Mouse (Mus musculus) effector memory CD4-positive, alpha-beta T cell, adult 5 months (primary cell): Measurements from ENCODE around the gene Olfr1289. TPM values are rescaled to one million over a fixed set of nuclear protein-coding genes. Genes with fewer than 3 reads are reported as not detected.

ENCODE experiments used
- polyA plus RNA-seq: library from polyadenylated mRNA; unstranded; fragments of 100-300 nt; shearing (Covaris generic); gene quantifications from one replicate; pipeline ENCODE4 v1.2.1, GENCODE M21; 2017

Olfr1289 gene
- not detected for polyA plus RNA-seq

DNA sequence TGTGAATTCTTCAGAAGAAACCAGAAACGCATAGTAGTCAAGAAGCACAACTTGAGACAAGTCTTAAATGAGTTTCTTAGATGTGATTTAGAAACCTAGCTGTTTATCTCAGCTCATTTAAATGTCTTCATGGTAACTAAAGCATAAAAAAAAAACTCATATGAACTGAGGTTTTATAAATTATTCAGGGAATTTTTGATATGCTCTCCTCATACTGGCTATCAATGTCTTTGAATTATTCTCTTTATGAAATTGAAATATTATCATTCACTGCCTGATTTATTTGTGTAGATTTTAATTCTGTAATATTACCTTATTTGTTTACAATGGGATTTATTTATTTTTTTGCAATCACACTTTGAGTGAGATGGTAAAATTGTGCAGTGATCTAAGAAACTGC is at the start of gene Olfr1289:
TSS of gene Olfr1289 (plus strand) at position 301 of the 400 bp plus-strand sequence.

DNA sequence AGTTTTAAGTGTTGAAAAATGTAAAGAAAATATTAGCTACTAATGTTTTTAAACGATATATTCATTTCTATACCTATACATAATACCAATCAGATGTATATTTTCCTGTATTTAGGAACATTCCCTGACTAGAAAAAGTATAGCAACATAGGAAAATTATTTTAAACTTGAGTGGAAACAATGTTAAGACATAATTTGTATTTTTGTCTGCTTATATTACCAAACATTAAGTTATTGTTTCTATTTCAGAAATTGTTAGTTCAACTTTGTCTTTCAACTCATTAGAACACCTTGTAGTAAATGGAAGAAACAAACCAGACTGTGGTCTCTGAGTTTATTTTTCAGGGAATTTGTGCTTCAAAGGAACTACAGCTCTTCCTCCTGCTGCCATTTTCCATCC is 31.8 kb upstream of the Olfr1289 start, which contains the start of gene Olfr1287:
TSS of gene Olfr1287 (plus strand) at position 301 of the 400 bp plus-strand sequence.

DNA sequence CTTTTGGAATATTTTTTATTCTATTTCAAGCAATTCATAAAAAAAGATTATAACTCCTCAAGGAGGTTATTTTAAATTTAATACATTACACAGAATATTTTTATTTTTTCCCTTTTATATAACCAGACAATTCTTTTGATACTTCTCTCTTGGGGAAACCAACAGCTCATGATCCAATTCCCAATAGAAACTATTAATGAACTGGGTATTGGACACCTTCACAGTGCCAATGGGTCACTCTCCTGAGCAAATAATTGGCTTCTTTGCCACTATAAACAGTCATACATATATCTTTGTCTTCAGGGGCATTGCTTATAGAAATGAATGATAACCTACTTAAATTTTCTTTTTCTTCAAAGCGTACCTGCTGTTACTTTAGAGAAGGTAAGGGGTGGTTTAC is 6.8 kb upstream of the Olfr1289 start, which contains the start of gene Olfr1288:
TSS of gene Olfr1288 (plus strand) at position 301 of the 400 bp plus-strand sequence.

DNA sequence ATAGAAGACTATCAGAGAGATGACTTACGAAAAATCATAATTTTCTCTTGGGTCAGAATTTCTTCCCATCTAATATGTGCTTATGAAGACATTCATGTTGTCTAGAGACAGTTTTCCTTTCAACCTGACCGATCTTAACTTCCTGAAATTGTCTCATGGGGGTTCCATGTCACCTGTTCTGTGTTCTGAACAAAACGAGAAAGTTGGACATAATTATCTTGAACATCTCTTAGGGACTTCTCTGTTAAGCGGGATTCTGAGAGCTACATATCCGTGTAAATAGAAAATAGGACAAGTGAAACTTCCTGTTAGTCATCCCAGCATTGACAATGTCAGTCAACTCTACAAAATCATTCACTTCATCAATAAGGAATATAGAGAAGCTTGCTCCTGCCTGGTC is 13.1 kb downstream of the Olfr1289 start, which contains the start of gene Olfr1290:
TSS of gene Olfr1290 (minus strand) at position 101 of the 400 bp plus-strand sequence.

DNA sequence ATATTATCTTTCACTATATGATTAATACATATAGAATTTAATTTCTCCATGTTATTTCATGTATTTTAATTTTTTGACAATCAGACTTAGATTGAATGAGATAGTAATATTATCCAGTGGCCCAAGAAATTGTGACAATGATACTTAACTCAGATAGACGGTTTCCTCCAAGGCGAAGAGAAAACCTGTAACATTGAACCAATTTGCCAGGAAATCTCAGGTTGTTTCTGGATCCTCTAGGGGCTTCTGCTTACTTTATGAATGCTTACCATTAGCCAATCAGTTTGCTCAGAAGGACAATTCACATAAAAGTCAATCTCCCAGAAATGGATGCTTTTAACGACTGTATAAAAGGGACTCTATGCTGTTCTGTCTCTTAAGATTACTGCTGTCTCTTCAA is 16.3 kb downstream of the Olfr1289 start, which contains the start of gene Olfr1291-ps1:
TSS of gene Olfr1291-ps1 (plus strand) at position 301 of the 400 bp plus-strand sequence.

DNA sequence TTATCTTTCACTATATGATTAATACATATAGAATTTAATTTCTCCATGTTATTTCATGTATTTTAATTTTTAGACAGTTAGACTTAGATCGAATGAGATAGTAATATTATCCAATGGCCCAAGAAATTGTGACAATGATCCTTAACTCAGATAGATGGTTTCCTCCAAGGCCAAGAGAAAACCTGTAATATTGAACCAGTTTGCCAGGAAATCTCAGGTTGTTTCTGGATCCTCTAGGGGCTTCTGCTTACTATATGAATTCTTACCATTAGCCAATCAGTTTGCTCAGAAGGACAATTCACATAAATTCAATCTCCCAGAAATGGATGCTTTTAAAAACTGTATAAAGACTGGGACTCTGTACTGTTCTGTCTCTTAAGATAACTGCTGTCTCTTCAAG is 44.3 kb downstream of the Olfr1289 start, which contains the start of gene Olfr1293-ps:
TSS of gene Olfr1293-ps (plus strand) at position 301 of the 400 bp plus-strand sequence.

Other genes starting within 250 kb of the Olfr1289 start
- not detected for gene Olfr1275, start 245.5 kb upstream of the Olfr1289 start, polyA plus RNA-seq
- not detected for gene Olfr1276, start 226.3 kb upstream of the Olfr1289 start, polyA plus RNA-seq
- 0.12 TPM for gene Olfr1277, start 206.7 kb upstream of the Olfr1289 start, polyA plus RNA-seq
- not detected for gene Olfr1278, start 190.7 kb upstream of the Olfr1289 start, polyA plus RNA-seq
- gene Olfr1279, start 180.2 kb upstream of the Olfr1289 start, polyA plus RNA-seq = not detected
- not detected for gene Olfr1280, start 166.8 kb upstream of the Olfr1289 start, polyA plus RNA-seq
- gene Olfr1281, start 154.3 kb upstream of the Olfr1289 start, polyA plus RNA-seq = not detected
- not detected for gene Olfr1282, start 144.7 kb upstream of the Olfr1289 start, polyA plus RNA-seq
- gene Olfr1283, start 114.0 kb upstream of the Olfr1289 start, polyA plus RNA-seq = not detected
- gene Olfr1284, start 105.3 kb upstream of the Olfr1289 start, polyA plus RNA-seq = 0.34 TPM
- not detected for gene Olfr1286, start 57.7 kb upstream of the Olfr1289 start, polyA plus RNA-seq
- not detected for gene Olfr1287, start 31.7 kb upstream of the Olfr1289 start, polyA plus RNA-seq
- not detected for gene Olfr1288, start 6.7 kb upstream of the Olfr1289 start, polyA plus RNA-seq
- gene Olfr1290, start 13.0 kb downstream of the Olfr1289 start, polyA plus RNA-seq = not detected
- 0.10 TPM for gene Olfr1291-ps1, start 16.4 kb downstream of the Olfr1289 start, polyA plus RNA-seq
- not detected for gene Olfr1293-ps, start 44.4 kb downstream of the Olfr1289 start, polyA plus RNA-seq
- not detected for gene Olfr1294, start 59.5 kb downstream of the Olfr1289 start, polyA plus RNA-seq
- gene Olfr1295, start 88.9 kb downstream of the Olfr1289 start, polyA plus RNA-seq = not detected
- gene Olfr1297, start 145.7 kb downstream of the Olfr1289 start, polyA plus RNA-seq = not detected
- gene Olfr1298, start 168.4 kb downstream of the Olfr1289 start, polyA plus RNA-seq = not detected
- not detected for gene Olfr1299, start 180.6 kb downstream of the Olfr1289 start, polyA plus RNA-seq